Mouse (Mus musculus) left cerebral cortex, postnatal 10 days (tissue): Measurements from ENCODE around the gene Cdkn2aip. TPM values are rescaled to one million over a fixed set of nuclear protein-coding genes. Genes with fewer than 3 reads are reported as not detected.

Experiments
- DNase-seq, 2 experiments: peaks; one replicate each; pipeline ENCODE4 v3.0.0; 2021 to 2022; ENCODE audit warnings: low spot score in 2 of 2, mixed read lengths in 1 of 2; ENCODE audit errors: extremely low spot score in 1 of 2
- intact Hi-C: fragments of 180-260 bp; cut with DNase I; formaldehyde crosslinking; loops from one replicate; pipeline ENCODE4 v1.15.1; 2025
- total RNA-seq, 2 experiments: library from RNA; stranded (reverse); gene quantifications; 2 replicates each; pipeline ENCODE4 v1.2.3; 2021

Cdkn2aip gene
- total RNA-seq = 10 to 100 TPM; 12.6 to 13.1 TPM

GRCm38 (mm10) chr8:47713761-47714745 lies at the start of gene Cdkn2aip:
TSS of gene Cdkn2aip (minus strand) at chr8:47713932.
- intact Hi-C loops = no loop called here

GRCm38 (mm10) chr8:47763194-47763593 lies 49.5 kb upstream of the Cdkn2aip start:
- intact Hi-C loops = no loop called here
- no peak for DNase-seq

More at GRCm38 (mm10) chr8:47713761-47714745, at the start of gene Cdkn2aip:
- peak; percentile 88 to 98 for DNase-seq

- no peak for DNase-seq
- intact Hi-C loops = no loop called here
Measured at GRCm38 (mm10) chr8:47760685-47761084, 47.0 kb upstream of the Cdkn2aip start.

- intact Hi-C loops = no loop called here
- DNase-seq = no peak
Measured at GRCm38 (mm10) chr8:47760186-47760585, 46.5 kb upstream of the Cdkn2aip start.

GRCm38 (mm10) chr8:47753121-47753520 lies 39.4 kb upstream of the Cdkn2aip start:
- no peak for DNase-seq
- intact Hi-C loops = no loop called here

GRCm38 (mm10) chr8:47750096-47750495 lies 36.4 kb upstream of the Cdkn2aip start:
- intact Hi-C loops = no loop called here
- no peak for DNase-seq

- intact Hi-C loops = no loop called here
- no peak for DNase-seq
Measured at GRCm38 (mm10) chr8:47749491-47749890, 35.8 kb upstream of the Cdkn2aip start.

GRCm38 (mm10) chr8:47746304-47746703 lies 32.6 kb upstream of the Cdkn2aip start:
- no peak for DNase-seq
- intact Hi-C loops = no loop called here

- no peak for DNase-seq
- intact Hi-C loops = no loop called here
Measured at GRCm38 (mm10) chr8:47745848-47746247, 32.1 kb upstream of the Cdkn2aip start.

- no peak for DNase-seq
- intact Hi-C loops = loop anchor here (5.0 kb wide), 2 partner anchors 97 to 112 kb away; no protein-coding TSS in a partner anchor
Measured at GRCm38 (mm10) chr8:47744803-47745202, 31.1 kb upstream of the Cdkn2aip start.

- DNase-seq = peak; percentile 87 to 88
- intact Hi-C loops = loop anchor here (5.0 kb wide), 2 partner anchors 99 to 114 kb away; no protein-coding TSS in a partner anchor
Measured at GRCm38 (mm10) chr8:47743419-47743818, 29.7 kb upstream of the Cdkn2aip start.

GRCm38 (mm10) chr8:47742992-47743391 lies 29.3 kb upstream of the Cdkn2aip start:
- intact Hi-C loops = loop anchor here (5.0 kb wide), 2 partner anchors 99 to 114 kb away; no protein-coding TSS in a partner anchor
- DNase-seq = no peak

GRCm38 (mm10) chr8:47742372-47742771 lies 28.6 kb upstream of the Cdkn2aip start:
- intact Hi-C loops = loop anchor here (5.0 kb wide), 2 partner anchors 100 to 115 kb away; no protein-coding TSS in a partner anchor

GRCm38 (mm10) chr8:47737120-47737519 lies 23.4 kb upstream of the Cdkn2aip start:
- intact Hi-C loops = no loop called here

More at GRCm38 (mm10) chr8:47742372-47742771, 28.6 kb upstream of the Cdkn2aip start:
- DNase-seq = no peak

GRCm38 (mm10) chr8:47729324-47729723 lies 15.6 kb upstream of the Cdkn2aip start:
- no peak for DNase-seq

More at GRCm38 (mm10) chr8:47737120-47737519, 23.4 kb upstream of the Cdkn2aip start:
- no peak for DNase-seq

GRCm38 (mm10) chr8:47726945-47727344 lies 13.2 kb upstream of the Cdkn2aip start:
- intact Hi-C loops = no loop called here
- no peak for DNase-seq

More at GRCm38 (mm10) chr8:47729324-47729723, 15.6 kb upstream of the Cdkn2aip start:
- intact Hi-C loops = no loop called here

- intact Hi-C loops = no loop called here
- DNase-seq = no peak
Measured at GRCm38 (mm10) chr8:47721609-47722008, 7.9 kb upstream of the Cdkn2aip start.

- DNase-seq = no peak
- intact Hi-C loops = no loop called here
Measured at GRCm38 (mm10) chr8:47718641-47719040, 4.9 kb upstream of the Cdkn2aip start.

- peak in 1 of 2 experiments; percentile 68 for DNase-seq
- intact Hi-C loops = no loop called here
Measured at GRCm38 (mm10) chr8:47713171-47713663, 515 bp downstream of the Cdkn2aip start.

GRCm38 (mm10) chr8:47708106-47708505 lies 5.6 kb downstream of the Cdkn2aip start:
- DNase-seq = no peak
- intact Hi-C loops = no loop called here
